Mouse (Mus musculus) naive thymus-derived CD4-positive, alpha-beta T cell, adult 2 months (primary cell): ENCODE measurements around the gene Lgals3bp.

Source experiments
- DNase-seq: peaks from one replicate; pipeline ENCODE4 v3.0.0-alpha.2; 2011; ENCODE audit warnings: low read depth

Gene Lgals3bp

DNA sequence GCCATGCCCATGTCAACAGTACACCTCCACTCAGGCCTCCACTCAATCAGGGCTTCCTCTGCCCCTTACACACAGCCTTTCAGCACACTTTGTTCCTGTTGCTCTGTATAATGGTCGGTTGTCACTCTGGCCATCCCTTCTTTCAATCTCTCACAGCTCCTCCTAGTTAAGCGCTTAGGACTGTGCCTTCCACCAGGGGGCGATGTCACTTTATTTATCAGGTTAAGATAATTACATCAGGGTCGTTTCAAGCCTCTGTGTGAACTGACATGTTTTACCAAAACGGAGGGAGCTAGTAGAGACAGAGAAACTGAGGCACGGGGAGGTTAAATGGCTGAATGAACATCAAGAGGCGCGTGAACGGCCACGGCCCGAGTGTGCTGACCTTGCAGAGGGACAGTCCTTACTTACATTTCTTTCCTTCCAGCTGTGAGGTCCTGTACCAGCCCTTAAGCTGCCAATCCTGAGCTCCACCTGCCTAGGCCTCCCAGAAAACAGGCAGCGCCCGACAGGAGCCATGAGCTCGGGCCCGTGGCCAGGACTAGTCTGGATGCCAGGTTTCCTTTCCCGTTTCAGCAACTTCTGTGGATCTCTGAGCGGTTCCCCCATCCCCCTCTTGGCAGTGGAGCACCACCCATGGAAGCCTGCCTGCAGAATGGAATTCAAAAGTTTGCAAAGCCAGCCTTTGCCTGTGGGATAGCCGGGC lies 21.5 kb upstream of the Lgals3bp start:
- peak; percentile 89 for DNase-seq

DNA sequence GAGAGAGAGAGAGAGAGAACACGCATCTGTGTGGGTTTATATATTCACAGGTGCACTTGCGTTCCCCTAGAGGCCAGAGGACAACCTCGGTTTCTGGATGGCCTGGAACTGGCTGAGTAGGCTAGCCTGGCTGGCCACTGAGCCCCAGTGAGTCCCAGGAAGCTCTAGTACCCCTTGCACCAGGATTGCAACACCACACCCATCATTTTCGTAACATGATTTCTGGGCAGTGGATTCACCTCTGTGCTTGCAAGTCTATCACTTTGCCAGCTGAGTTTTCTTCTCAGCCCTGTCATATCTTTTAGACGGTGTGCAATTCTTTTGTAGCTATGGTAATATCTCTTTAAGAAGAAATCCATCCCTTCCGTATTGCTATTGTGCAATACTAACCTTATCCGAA lies 18.4 kb upstream of the Lgals3bp start:
- DNase-seq: no peak

DNA sequence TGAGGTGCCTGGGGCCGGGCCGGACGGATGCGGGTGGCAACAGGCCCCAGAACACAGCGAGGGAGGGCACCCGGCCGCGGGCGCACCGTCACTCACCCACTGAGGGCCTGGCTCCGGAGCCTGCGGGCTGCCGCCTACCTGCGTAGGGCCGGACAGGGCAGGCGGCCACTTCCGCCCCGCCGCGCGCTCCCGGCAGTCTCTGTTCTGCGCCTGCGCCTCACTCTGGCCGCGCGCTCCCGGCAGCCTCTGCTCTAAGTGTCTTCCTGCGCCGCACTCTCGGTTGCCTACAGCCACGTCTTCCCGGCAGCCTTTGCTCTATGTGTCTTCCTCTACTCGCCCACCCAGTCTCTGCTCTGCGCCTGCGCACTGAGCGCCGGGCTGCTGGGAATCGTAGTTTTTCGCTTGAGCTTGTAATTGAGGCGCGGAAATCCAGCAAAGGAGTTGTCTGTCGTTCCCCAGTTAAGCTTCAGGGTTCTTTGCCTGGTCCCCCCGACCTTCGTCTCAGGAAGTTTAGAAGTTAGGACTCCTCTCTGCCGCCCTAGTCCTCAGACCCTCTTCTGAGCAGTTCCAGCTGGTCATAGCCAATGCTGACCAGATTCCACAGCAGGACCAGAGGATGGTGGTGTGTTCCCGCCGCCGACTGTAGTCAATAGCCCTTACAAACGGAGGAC lies 17.1 kb upstream of the Lgals3bp start, which contains the start of gene Cant1:
TSS of gene Cant1 (minus strand) at position 253 of the 671 bp plus-strand sequence.
- DNase-seq: peak; percentile 98

DNA sequence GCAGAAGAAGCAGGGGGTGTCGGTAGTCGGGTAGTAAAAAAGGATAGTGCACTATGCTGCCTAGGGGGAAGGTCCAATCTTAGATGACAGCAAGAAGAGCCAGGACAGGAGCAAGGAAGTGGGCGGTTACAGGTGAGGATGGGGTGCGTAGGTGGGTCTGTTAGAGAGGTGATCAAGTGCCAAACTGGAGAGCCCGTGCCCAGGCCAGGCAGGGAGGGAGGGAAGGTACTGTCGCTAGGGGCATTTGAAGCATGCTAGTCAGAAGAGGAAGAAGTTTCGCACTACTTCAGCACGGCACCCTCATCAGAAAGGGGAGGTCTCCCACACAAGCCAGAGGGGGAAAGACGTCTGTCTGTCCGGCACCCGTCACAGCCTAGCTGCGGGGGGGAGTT lies 16.5 kb upstream of the Lgals3bp start:
- no peak for DNase-seq

DNA sequence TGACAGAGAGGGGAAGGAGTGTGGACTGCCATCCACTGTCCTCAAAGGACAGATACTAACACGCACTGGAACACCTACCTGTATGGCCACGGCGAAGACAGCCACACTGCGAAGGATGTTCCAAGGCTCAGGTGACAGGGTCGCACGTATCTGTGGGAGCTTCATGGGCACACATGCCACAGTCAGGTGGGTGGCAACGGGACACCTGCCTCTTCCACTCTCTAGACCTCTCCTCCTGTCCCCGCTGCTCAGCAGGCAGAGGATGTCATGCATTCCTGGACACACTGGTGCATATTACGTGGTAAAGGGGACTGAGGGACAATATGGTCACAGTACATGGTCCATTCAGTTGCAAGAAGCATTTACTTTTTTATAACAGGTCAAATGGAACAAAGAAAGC lies 15.6 kb upstream of the Lgals3bp start:
- no peak for DNase-seq

GRCm38 (mm10) chr11:118416046-118416445 lies 14.2 kb upstream of the Lgals3bp start:
- DNase-seq: no peak

GRCm38 (mm10) chr11:118415630-118416029 lies 13.7 kb upstream of the Lgals3bp start:
- DNase-seq: no peak

DNA sequence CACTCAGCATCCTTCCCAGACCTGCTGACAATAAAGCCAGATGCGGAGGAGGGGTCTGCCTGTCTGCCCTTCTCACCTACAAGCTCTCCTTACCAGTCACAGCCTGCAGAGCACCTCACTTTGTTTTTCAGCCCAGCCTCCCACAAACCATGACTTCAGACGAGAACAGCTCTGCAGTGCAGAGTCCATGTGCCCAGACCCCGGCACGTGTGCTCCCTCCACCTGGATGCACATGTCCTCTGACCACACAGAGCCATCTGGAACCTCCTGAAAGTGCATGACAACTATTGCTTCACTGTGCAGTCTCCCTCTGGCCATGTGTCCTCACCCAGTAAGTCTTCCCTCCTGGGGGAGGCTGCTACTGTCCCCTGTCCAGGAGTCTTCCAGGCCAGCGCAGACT lies 12.4 kb upstream of the Lgals3bp start:
- DNase-seq: no peak

DNA sequence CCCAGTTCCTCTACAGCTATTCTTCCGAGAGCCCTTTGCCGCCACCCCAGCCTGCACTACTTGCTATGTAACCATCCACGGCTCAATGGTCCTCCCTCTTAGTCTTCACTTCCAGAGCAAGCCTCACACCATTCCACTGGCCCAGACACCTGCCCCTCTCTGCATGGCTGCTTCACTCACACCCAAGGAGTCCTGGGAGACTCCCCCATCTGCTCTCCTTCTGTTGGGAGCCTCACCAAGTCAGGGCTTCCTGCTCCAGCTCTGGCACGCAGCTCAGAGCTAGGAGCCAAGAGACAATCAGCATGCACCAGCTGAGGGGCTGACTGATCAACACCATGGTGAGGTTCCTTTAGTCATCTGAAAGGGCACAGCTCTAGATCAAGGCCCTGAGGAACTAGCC lies 11.2 kb upstream of the Lgals3bp start:
- no peak for DNase-seq

DNA sequence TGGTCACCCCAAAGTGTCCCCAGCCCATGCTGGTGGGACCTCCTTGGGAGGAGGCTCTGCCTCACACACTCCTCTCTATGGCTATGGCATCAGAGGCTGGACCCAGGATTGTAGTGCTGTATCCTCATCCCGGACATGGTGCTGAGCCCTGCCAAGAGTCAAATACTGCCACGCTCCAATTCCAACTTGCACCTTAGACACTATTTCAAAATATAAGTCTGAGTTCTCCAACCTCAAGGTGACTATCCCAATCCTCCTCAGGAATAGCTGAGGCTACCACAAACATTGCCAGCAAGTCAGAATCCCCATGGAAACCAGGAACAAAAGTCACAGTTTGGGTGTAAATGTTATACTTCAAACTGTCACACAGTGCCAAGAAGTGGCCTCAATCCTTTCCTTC lies 10.7 kb upstream of the Lgals3bp start:
- DNase-seq: no peak

GRCm38 (mm10) chr11:118411271-118411670 lies 9.4 kb upstream of the Lgals3bp start:
- DNase-seq: no peak

- no peak for DNase-seq
Observed at GRCm38 (mm10) chr11:118410479-118410878, 8.6 kb upstream of the Lgals3bp start.

- no peak for DNase-seq
Observed at GRCm38 (mm10) chr11:118410073-118410444, 8.2 kb upstream of the Lgals3bp start.

DNA sequence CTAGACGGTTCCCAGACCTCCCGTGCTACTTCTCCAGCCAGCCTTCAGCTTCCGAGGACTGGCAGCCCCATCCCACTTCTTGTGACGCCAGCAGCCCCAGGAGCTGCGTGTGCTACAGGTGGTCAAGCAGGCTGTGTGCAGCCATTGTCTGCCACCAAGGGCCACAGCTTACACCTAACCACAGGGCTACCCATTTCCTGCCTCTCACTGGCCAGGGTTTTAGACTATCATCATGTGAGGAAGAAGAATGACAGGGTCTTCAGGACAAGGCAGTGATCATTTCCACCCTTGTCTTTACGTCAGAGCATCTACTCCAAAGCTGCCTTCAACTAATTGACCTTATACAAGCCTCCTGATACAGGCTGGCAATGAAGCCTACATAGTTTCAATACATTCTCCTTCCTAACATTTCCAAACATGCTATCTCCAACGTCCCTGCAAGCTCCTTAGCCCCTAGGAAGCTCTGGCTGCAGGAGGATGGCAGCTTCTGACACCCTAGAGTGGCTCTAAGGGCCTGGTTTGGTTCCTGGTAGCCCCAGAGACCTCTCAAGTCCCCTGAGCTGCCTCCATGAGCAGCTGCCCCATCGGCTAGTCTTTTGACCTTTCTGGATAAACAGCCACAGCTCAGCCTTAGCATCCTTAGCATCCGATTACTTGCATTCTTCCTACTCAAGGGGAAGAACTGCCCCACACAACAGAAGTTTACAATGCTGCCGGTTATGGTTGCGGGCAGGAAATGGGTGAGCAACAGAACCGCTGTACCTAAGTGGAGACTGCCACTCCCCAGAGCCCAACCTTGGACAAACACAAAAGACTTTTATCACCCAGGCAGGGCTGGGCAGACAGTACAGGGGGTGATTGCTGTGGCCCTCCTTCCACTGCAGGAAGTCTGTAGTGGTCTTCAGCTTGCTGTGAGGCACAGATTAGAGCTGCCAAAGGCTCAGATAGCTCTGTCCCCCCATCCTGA lies 7.5 kb upstream of the Lgals3bp start:
- no peak for DNase-seq

DNA sequence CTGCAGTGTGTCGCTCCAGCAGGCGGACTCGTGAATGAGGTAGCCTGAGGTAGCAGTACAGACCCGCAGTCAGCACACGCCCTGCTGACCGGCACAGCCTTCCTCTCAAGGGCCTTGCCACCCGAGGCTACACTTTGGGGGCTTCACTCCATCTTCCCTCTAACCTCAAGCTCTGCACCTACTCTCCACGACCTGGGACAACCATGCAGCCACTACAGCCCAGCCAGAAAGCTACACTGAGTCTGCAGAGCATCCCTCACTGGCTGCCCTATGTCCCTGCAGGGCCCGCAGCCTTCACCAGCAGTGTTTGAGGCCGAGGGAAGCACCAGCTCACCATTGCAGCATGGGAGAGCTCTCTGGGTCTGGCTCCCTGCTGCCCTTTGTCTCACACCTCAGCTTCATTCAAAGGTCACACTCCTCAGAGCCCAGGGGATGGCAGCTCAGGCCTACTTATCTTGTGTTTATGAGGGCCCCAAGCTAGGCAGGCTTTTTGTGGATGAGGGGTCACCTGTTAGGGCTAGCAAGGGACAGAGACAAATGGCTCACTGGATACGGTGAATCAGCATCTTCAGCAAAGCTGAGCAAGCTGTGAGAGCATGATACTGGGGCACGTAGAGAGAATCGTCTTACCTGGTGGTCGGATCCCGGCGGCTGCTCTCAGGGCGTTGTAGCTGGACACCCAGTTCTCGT lies 6.3 kb upstream of the Lgals3bp start:
- DNase-seq: no peak

DNA sequence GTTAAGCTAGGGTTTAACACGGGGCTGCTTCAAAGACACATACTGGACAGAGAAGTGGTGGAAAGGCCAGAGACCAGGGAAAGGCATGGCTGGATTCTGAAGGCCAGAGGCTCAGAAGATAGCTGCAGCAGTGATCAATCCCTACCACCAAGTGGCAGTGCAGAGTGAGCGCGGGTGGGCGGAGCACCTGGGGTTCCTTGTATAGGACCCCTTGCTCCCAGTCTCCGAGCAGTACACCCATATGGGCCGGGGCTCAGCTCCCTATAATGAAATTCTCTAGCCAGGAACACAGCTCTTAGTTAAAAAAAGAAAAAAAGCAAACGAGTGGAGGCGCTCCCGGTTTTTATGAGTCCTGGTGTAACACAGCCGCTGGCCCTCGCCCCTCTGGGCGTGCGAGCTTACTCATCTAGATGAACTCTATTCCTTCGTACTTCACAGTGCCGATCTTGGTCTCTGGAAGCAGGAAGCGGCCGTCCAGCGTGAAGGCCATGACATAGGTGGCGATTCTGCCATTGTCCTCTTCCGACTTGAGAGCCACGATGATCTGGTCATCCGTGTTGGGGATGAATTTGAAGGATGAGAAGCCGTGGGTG lies 5.5 kb upstream of the Lgals3bp start:
- no peak for DNase-seq

DNA sequence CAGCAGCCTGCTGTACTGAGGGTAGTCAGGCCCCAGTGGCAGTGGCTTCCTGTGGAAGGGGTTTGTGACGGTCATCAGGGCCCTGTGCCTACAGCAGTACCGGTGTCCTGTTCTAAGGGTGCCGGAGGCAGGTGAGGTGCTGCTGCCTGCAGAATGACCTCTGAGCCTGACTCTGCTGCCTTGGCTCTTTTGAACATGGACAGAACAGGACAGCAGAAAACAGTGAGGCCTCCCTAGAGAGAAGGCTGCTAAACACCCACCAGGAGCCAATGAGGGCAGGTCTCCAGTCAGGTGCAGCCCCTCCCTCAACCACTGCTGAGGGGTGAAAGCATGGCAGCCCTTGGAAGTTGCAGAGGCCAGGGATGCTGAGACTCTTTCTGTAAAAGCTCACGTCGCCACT lies 4.6 kb upstream of the Lgals3bp start:
- no peak for DNase-seq

GRCm38 (mm10) chr11:118405311-118405710 lies 3.4 kb upstream of the Lgals3bp start:
- no peak for DNase-seq

GRCm38 (mm10) chr11:118403951-118404899 lies 2.3 kb upstream of the Lgals3bp start:
- DNase-seq: no peak

GRCm38 (mm10) chr11:118403183-118403582 lies 1.3 kb upstream of the Lgals3bp start:
- no peak for DNase-seq

GRCm38 (mm10) chr11:118401195-118401594 lies 697 bp downstream of the Lgals3bp start:
- DNase-seq: no peak
